Comparison of ENCODE assay signal across 10 mouse cellular contexts in the genomic region with DNA sequence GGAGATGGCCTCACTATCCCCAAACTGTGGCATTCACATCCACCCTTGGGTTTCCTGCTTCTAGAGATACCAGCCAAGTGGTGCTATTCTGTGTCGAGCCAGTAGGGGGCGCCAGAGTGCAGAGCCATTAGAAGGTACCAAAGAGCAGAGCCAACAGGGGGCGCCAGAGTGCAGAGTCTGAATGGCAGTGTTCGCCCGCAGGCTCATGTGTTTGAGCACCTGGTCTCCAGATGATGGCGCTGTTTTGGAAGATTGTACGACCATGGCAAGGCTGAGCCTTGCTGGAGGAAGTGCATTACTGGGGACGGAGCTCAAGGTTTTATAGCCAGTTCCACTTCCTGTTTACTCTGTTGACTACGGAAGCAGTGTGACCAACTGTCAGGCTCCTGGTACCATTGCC. TPM values are rescaled to one million over a fixed set of nuclear protein-coding genes. Genes with fewer than 3 reads are reported as not detected.
DNase-seq lines count a peak whose midpoint lies in the region; TF ChIP-seq lines count a peak whose summit lies in the region.
"Had no signal": no experiment of that assay in that cellular context is flagged by ENCODE, and none has a peak within 500 bp of the region (broad histone marks: within the 10 kb centered on the region; RNA-seq: fewer than 3 reads in every experiment).

No protein-coding gene starts in this region.

- no peaks in the 10 kb centered on the region for H3K4me1 ChIP-seq in cortical plate, adult 2 months (ENCODE audit: control insufficient read depth, insufficient read depth, low read length)

- TF ChIP-seq CTCF in cortical plate, adult 2 months (IDR thresholded peaks at IDR 0.05; ENCODE audit: extremely low read depth, insufficient read depth, low read length), result peak; percentile 82

- TF ChIP-seq POLR2A in cortical plate, adult 2 months (IDR thresholded peaks at IDR 0.05; ENCODE audit: extremely low read depth, insufficient read depth, low read length), result no peak

- H3K27ac ChIP-seq in cortical plate, adult 2 months (ENCODE audit: insufficient read depth, low read length), result no peak overlapping the region
- H3K27ac ChIP-seq: stomach, embryonic 15.5 days had no signal

- H3K4me3 ChIP-seq in cortical plate, adult 2 months (ENCODE audit: insufficient read depth, low read length), result no peak overlapping the region
- H3K4me3 ChIP-seq: stomach, embryonic 15.5 days had no signal

- peak; percentile 87 for DNase-seq in heart, adult 11 months
- no peak for DNase-seq in heart, adult 8-10 months (ENCODE audit: low spot score)
- DNase-seq in 416B (ENCODE audit: low read depth), result peak; percentile 81
- peak; percentile 85 for DNase-seq in ZHBTc4 (ENCODE audit: low read depth, low spot score)
- peak; percentile 52 for DNase-seq in layer of hippocampus, adult 11-12 months (ENCODE audit: low spot score)
- DNase-seq in lung, postnatal 25 days (ENCODE audit: low spot score), result peak; percentile 2
- peak; percentile 6 to 15 for DNase-seq in thymus, adult 18-20 months

RNA-seq across cellular contexts. Expression of a gene that starts 33.5 kb away (rescaled TPM):
- total RNA-seq in heart, adult 8-10 months (2022), result under 1 TPM in 1 of 4 experiments, not detected in 3; 0.14 TPM
- not detected in 2 replicates for polyA plus RNA-seq in cortical plate, adult 2 months (2012; rRNA removed)
- total RNA-seq: layer of hippocampus, postnatal 36 days had no signal
- polyA plus RNA-seq: stomach, embryonic 15.5 days had no signal
